Mouse (Mus musculus): ENCODE measurements around the gene Zbtb7a. TPM values are rescaled to one million over a fixed set of nuclear protein-coding genes. Genes with fewer than 3 reads are reported as not detected.

Zbtb7a gene
- total RNA-seq, 2 experiments from 2014 or later = 23.3 to 25.9 TPM

- Histone ChIP-seq H3K27ac (no peak overlapping the region), H3K4me3 (no peak overlapping the region)
- no peak for DNase-seq
- no peak for TF ChIP-seq CTCF (IDR thresholded peaks at IDR 0.05)
- intact Hi-C loops (cut with DNase I) = no loop called here
These were observed 52.1 kb downstream of the Zbtb7a start for GRCm38 (mm10) chr10:81187161-81187560.

GRCm38 (mm10) chr10:81189821-81190220 is 54.8 kb downstream of the Zbtb7a start:
- H3K4me3 ChIP-seq = no peak overlapping the region
- DNase-seq = no peak
- H3K27ac ChIP-seq = no peak overlapping the region; the same call in 1 of the 2 replicates
- TF ChIP-seq CTCF (IDR thresholded peaks at IDR 0.05) = no peak
- intact Hi-C loops (cut with DNase I) = no loop called here

GRCm38 (mm10) chr10:81190236-81190911 is 55.4 kb downstream of the Zbtb7a start:
- Histone ChIP-seq H3K4me3 (no peak overlapping the region), H3K27ac (peak overlapping the region; percentile 99; the same call in 1 of the 2 replicates)
- intact Hi-C loops (cut with DNase I) = no loop called here
- DNase-seq = peak; percentile 65
- peak; percentile 63 for TF ChIP-seq CTCF (IDR thresholded peaks at IDR 0.05)

DNA sequence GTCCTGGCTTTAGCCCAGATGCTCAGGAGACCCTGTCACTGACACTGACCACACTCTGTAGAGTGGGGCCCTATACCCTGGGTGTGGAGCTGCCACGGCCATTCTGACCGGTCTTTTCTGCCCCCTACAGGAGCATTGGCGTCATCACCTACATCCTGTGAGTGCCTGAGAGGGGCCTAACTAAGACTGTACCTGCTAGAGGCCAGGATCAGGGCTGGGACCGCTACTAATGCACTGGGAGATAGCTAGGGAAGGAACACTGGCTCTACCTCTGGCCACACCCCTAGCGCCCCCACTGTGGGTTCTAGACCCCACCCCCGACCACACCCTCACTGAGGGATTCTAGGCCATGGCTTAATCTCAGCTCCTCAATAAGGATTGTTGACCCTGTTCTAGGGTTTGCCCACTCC is 55.9 kb downstream of the Zbtb7a start:
- H3K27ac ChIP-seq = peak overlapping the region; percentile 99
- DNase-seq = peak; percentile 40
- intact Hi-C loops (cut with DNase I) = no loop called here
- no peak overlapping the region; the same call in 1 of the 2 replicates for H3K4me3 ChIP-seq
- peak; percentile 33; the same call in 1 of the 2 replicates for TF ChIP-seq CTCF (IDR thresholded peaks at IDR 0.05)

- no peak for TF ChIP-seq CTCF (IDR thresholded peaks at IDR 0.05)
- DNase-seq = peak; percentile 42
- peak overlapping the region; percentile 86 for H3K4me3 ChIP-seq
- H3K27ac ChIP-seq = peak overlapping the region; percentile 99
- intact Hi-C loops (cut with DNase I) = no loop called here
These were observed 56.4 kb downstream of the Zbtb7a start for GRCm38 (mm10) chr10:81191342-81191982.

DNA sequence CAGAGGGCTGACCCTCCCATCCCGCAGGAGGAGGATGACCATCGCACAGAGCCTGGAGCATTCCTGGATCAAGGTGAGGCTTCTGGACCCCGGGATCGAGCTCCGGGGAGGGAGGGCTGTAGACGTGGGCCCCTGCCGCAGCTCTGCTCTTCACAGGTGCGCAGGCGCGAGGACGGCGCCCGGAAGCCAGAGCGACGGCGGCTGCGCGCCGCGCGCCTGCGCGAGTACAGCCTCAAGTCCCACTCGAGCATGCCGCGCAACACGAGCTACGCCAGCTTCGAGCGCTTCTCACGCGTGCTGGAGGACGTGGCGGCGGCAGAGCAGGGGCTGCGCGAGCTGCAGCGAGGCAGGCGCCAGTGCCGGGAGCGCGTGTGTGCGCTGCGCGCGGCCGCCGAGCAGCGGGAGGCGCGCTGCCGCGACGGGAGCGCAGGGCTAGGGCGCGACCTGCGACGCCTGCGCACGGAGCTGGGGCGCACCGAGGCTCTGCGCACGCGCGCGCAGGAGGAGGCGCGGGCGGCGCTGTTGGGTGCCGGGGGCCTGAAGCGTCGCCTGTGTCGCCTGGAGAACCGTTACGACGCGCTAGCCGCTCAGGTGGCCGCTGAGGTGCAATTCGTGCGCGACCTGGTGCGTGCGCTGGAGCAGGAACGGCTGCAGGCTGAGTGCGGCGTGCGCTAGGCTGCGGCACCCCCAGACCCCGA is 57.4 kb downstream of the Zbtb7a start:
- intact Hi-C loops (cut with DNase I) = no loop called here
- peak overlapping the region; percentile 86 for H3K4me3 ChIP-seq
- peak; percentile 93 for DNase-seq
- H3K27ac ChIP-seq = peak overlapping the region; percentile 99
- TF ChIP-seq CTCF (IDR thresholded peaks at IDR 0.05) = 0 out of 2 replicates have a peak, but pooled peaks have one; percentile 13

DNA sequence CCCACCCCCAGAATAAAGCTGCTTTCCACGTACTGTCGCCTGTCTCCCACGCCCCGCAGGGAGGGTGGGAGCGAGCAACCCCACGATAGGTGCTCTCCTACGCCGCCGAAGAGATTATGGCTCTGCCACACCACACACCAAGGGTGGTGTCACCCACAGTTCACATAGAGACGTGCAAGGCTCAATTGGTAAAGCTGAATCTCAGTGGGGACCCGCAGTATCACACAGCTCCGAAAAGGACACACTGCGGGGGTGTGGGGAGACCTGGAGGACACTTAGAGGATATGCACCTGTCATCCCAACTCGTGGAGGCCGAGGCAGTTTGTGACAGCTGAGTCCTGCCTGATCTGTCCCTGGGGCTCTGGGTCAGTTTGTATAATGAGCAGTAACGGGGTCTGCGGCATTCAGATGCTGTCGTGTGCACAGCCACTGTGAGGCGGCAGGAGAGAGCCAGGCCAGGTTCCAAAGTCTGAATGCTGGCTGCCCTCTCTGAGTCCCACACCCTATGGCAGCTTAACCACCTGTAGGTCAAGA is 58.0 kb downstream of the Zbtb7a start:
- DNase-seq = peak; percentile 82
- Histone ChIP-seq H3K4me3 (peak overlapping the region; percentile 86), H3K27ac (peak overlapping the region; percentile 99)
- TF ChIP-seq CTCF (IDR thresholded peaks at IDR 0.05) = peak; percentile 9; the same call in 1 of the 2 replicates
- intact Hi-C loops (cut with DNase I) = no loop called here

GRCm38 (mm10) chr10:81193991-81194774 is 59.2 kb downstream of the Zbtb7a start:
- no peak for TF ChIP-seq CTCF (IDR thresholded peaks at IDR 0.05)
- intact Hi-C loops (cut with DNase I) = no loop called here
- Histone ChIP-seq H3K4me3 (peak overlapping the region; percentile 86), H3K27ac (peak overlapping the region; percentile 99)
- DNase-seq = peak; percentile 90

DNA sequence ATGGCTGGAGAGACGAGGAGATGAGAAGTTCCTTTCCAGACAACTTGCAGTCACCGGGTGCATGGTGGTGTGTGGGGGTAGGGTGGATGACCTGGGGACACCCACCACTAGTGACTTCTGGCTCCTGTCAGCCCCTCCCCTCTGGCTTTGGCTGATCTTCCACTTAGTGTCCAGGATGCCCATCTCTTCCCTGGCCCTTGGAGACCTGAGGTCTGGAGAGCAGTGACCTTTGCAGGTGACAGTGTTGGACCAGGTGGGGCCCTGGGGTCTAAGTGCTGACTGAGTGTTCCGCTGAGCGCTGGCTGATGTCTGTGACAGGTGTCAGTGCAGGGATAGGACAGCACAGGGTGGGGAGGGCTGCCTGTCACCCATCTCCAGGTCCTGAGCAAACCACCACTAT is 60.3 kb downstream of the Zbtb7a start:
- TF ChIP-seq CTCF (IDR thresholded peaks at IDR 0.05) = no peak
- peak; percentile 89 for DNase-seq
- intact Hi-C loops (cut with DNase I) = no loop called here
- peak overlapping the region; percentile 99 for H3K27ac ChIP-seq
- peak overlapping the region; percentile 86 for H3K4me3 ChIP-seq

DNA sequence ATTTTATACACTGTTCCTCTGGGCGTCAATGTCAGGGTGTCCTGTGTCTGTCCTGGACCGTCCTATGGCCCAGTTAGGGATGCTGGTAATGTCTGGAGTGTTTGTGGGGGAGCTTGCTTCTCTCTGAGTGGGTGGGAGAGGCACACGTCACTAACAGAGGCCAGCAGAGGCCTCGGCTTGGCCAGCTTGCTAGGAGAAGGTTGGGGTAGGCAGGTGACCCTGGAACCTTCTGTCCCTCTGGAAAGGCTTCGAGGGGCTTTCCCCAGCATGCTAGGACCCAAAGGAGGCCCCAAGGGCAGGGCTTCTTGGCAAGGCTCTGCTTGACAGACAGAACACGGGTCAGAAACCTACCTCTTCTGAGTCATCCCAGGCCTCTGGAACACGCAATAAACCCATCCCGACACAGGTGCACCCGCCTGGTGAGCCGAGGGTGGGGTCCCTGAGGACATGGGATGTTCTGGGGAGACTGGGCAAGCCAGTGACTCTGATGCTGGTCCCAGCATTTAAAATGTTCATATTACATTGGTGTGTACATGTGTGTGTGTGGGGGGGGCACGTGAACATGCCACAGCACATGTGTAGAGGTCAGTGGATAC is 61.5 kb downstream of the Zbtb7a start:
- intact Hi-C loops (cut with DNase I) = no loop called here
- DNase-seq = peak; percentile 76
- Histone ChIP-seq H3K27ac (peak overlapping the region; percentile 99), H3K4me3 (peak overlapping the region; percentile 86)
- no peak for TF ChIP-seq CTCF (IDR thresholded peaks at IDR 0.05)

GRCm38 (mm10) chr10:81197305-81197704 is 62.3 kb downstream of the Zbtb7a start:
- DNase-seq = peak; percentile 66
- H3K4me3 ChIP-seq = peak overlapping the region; percentile 86
- peak overlapping the region; percentile 99 for H3K27ac ChIP-seq
- no peak for TF ChIP-seq CTCF (IDR thresholded peaks at IDR 0.05)
- intact Hi-C loops (cut with DNase I) = no loop called here

Measured in gastrocnemius, adult 2 months (tissue).